Comparison of ENCODE assay signal across 10 mouse cellular contexts in the genomic region with DNA sequence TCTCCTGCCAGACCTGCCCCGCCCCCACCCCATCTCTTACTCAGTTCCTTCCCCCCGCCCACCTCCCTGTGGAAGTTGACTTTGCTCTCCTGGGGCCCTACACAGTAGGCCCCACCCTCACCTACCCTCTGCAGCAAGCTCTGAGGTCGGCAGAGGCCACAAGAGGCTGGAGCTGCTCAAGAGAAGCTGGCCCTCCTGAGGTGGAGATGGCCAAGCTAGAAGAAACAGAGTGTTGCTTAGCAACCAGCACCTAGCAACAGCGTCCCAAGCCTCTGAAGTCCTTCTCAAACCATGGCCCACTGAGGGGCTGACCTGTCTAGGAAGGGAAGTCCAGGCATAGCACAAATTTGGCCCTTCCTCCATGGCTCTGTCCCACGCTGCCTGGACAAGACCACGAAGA. TPM values are rescaled to one million over a fixed set of nuclear protein-coding genes. Genes with fewer than 3 reads are reported as not detected.
DNase-seq lines count a peak whose midpoint lies in the region; ATAC-seq lines count a peak whose summit lies in the region.
"Had no signal": no experiment of that assay in that cellular context is flagged by ENCODE, and none has a peak within 500 bp of the region (broad histone marks: within the 10 kb centered on the region; RNA-seq: fewer than 3 reads in every experiment).

A gene (minus strand): TSS at position 226 of the 400 bp plus-strand sequence.

- H3K4me1 ChIP-seq in hindbrain, embryonic 10.5 days (replicated peaks) = peaks cover 27% of the 10 kb centered on the region
- peaks cover 10% of the 10 kb centered on the region for H3K4me1 ChIP-seq in hindbrain, embryonic 13.5 days (replicated peaks)
- H3K4me1 ChIP-seq in forebrain, embryonic 13.5 days = peaks cover 9% of the 10 kb centered on the region
- no peaks in the 10 kb centered on the region for H3K4me1 ChIP-seq in lung, embryonic 16.5 days (replicated peaks; ENCODE audit: control insufficient read depth, insufficient read depth, low read length)
- peaks cover 7% of the 10 kb centered on the region; the same call in 1 of the 2 replicates for H3K4me1 ChIP-seq in stomach, embryonic 16.5 days (ENCODE audit: control insufficient read depth, insufficient read depth, low read length)
- H3K4me1 ChIP-seq: liver, embryonic 12.5 days had no signal

- H3K27ac ChIP-seq in hindbrain, embryonic 10.5 days = 0 out of 2 replicates have a peak within 1 kb of the TSS, but pooled peaks have one; percentile 14
- H3K27ac ChIP-seq in hindbrain, embryonic 13.5 days = no peak within 1 kb of the TSS
- H3K27ac ChIP-seq in forebrain, embryonic 13.5 days = no peak within 1 kb of the TSS
- no peak within 1 kb of the TSS for H3K27ac ChIP-seq in lung, embryonic 16.5 days (ENCODE audit: low read length)
- no peak within 1 kb of the TSS for H3K27ac ChIP-seq in stomach, embryonic 16.5 days (ENCODE audit: low read length)
- H3K27ac ChIP-seq: liver, embryonic 12.5 days had no signal

- WGBS in hindbrain, embryonic 10.5 days = 28% methylated on average over 6 of the region's 6 CpGs
- WGBS in hindbrain, embryonic 13.5 days = 22% methylated on average over 6 of the region's 6 CpGs
- 20% methylated on average over 6 of the region's 6 CpGs for WGBS in forebrain, embryonic 13.5 days
- 26% methylated on average over 6 of the region's 6 CpGs for WGBS in lung, embryonic 16.5 days
- WGBS in stomach, embryonic 16.5 days = 27% methylated on average over 6 of the region's 6 CpGs

- H3K36me3 ChIP-seq in hindbrain, embryonic 10.5 days = no peaks in the 10 kb centered on the region
- H3K36me3 ChIP-seq in hindbrain, embryonic 13.5 days = no peaks in the 10 kb centered on the region
- no peaks in the 10 kb centered on the region for H3K36me3 ChIP-seq in forebrain, embryonic 13.5 days (ENCODE audit: poor library complexity, severe bottlenecking)
- no peaks in the 10 kb centered on the region for H3K36me3 ChIP-seq in lung, embryonic 16.5 days (ENCODE audit: control insufficient read depth, insufficient read depth, low read length)
- H3K36me3 ChIP-seq in stomach, embryonic 16.5 days (ENCODE audit: control insufficient read depth, insufficient read depth, low read length) = no peaks in the 10 kb centered on the region
- H3K36me3 ChIP-seq: liver, embryonic 12.5 days had no signal

- no peak within 1 kb of the TSS for H3K9ac ChIP-seq in hindbrain, embryonic 13.5 days
- no peak within 1 kb of the TSS for H3K9ac ChIP-seq in forebrain, embryonic 13.5 days
- H3K9ac ChIP-seq in lung, embryonic 16.5 days (ENCODE audit: low read length) = no peak within 1 kb of the TSS
- H3K9ac ChIP-seq in stomach, embryonic 16.5 days (ENCODE audit: low read length) = no peak within 1 kb of the TSS
- H3K9ac ChIP-seq: liver, embryonic 12.5 days had no signal

- H3K4me2 ChIP-seq in hindbrain, embryonic 13.5 days = no peak within 1 kb of the TSS
- H3K4me2 ChIP-seq in forebrain, embryonic 13.5 days = no peak within 1 kb of the TSS
- H3K4me2 ChIP-seq in lung, embryonic 16.5 days (ENCODE audit: low read depth, low read length) = no peak within 1 kb of the TSS
- no peak within 1 kb of the TSS for H3K4me2 ChIP-seq in stomach, embryonic 16.5 days (ENCODE audit: low read depth, low read length)
- H3K4me2 ChIP-seq: liver, embryonic 12.5 days had no signal

- peaks cover 20% of the 10 kb centered on the region for H3K27me3 ChIP-seq in hindbrain, embryonic 10.5 days (ENCODE audit: insufficient read depth, poor library complexity, severe bottlenecking)
- peaks cover 16% of the 10 kb centered on the region for H3K27me3 ChIP-seq in hindbrain, embryonic 13.5 days
- H3K27me3 ChIP-seq in forebrain, embryonic 13.5 days = no peaks in the 10 kb centered on the region; the same call in 1 of the 2 replicates
- no peaks in the 10 kb centered on the region for H3K27me3 ChIP-seq in lung, embryonic 16.5 days (ENCODE audit: control insufficient read depth, insufficient read depth, low read depth, low read length)
- no peaks in the 10 kb centered on the region for H3K27me3 ChIP-seq in stomach, embryonic 16.5 days (ENCODE audit: control insufficient read depth, insufficient read depth, low read length)

- H3K9me3 ChIP-seq in hindbrain, embryonic 10.5 days = no peaks in the 10 kb centered on the region
- H3K9me3 ChIP-seq in hindbrain, embryonic 13.5 days = no peaks in the 10 kb centered on the region
- no peaks in the 10 kb centered on the region for H3K9me3 ChIP-seq in forebrain, embryonic 13.5 days (replicated peaks)
- no peaks in the 10 kb centered on the region for H3K9me3 ChIP-seq in lung, embryonic 16.5 days (ENCODE audit: control insufficient read depth, low read length)
- H3K9me3 ChIP-seq in stomach, embryonic 16.5 days (replicated peaks; ENCODE audit: control insufficient read depth, low read length) = no peaks in the 10 kb centered on the region
- H3K9me3 ChIP-seq: liver, embryonic 12.5 days had no signal

- H3K4me3 ChIP-seq in hindbrain, embryonic 10.5 days = no peak within 1 kb of the TSS
- no peak within 1 kb of the TSS for H3K4me3 ChIP-seq in hindbrain, embryonic 13.5 days
- no peak within 1 kb of the TSS for H3K4me3 ChIP-seq in forebrain, embryonic 13.5 days
- no peak within 1 kb of the TSS for H3K4me3 ChIP-seq in lung, embryonic 16.5 days (ENCODE audit: low read length)
- H3K4me3 ChIP-seq in stomach, embryonic 16.5 days (replicated peaks; ENCODE audit: low read length) = no peak within 1 kb of the TSS
- H3K4me3 ChIP-seq: liver, embryonic 12.5 days had no signal

- peak; percentile 78 for DNase-seq in hindbrain, embryonic 10.5 days (ENCODE audit: low spot score)
- no peak for DNase-seq in B cell, adult 2 months
- no peak for DNase-seq in frontal cortex, postnatal 10 days (ENCODE audit: low spot score in 2 of 2)
- no peak for DNase-seq in frontal cortex, postnatal 14 days (ENCODE audit: low spot score in 2 of 2)
- DNase-seq: adrenal gland, postnatal 14 days had no signal

- ATAC-seq in hindbrain, embryonic 13.5 days (ENCODE audit: low FRiP score) = no peak
- peak; percentile 68 for ATAC-seq in forebrain, embryonic 13.5 days
- peak; percentile 59 for ATAC-seq in lung, embryonic 16.5 days (ENCODE audit: low read depth)
- ATAC-seq in stomach, embryonic 16.5 days (ENCODE audit: insufficient read depth, low FRiP score) = peak; percentile 39
- ATAC-seq: liver, embryonic 12.5 days had no signal

RNA-seq across cellular contexts. Expression of the gene that starts here (rescaled TPM):
- 0.70 and 2.7 TPM in 2 replicates for polyA plus RNA-seq in hindbrain, embryonic 10.5 days (2016; fragmentation: Nextera tagmentation; extraction: Ambion mirVana)
- 1.1 and 3.0 TPM in 2 replicates for polyA plus RNA-seq in hindbrain, embryonic 13.5 days (2015; fragmentation: Nextera tagmentation; extraction: Ambion mirVana)
- polyA plus RNA-seq in forebrain, embryonic 13.5 days (2015; fragmentation: Nextera tagmentation; extraction: Ambion mirVana) = 1.5 and 1.9 TPM in 2 replicates
- 2.1 and 3.7 TPM in 2 replicates for polyA plus RNA-seq in lung, embryonic 16.5 days (2015; fragmentation: Nextera tagmentation; extraction: Ambion mirVana)
- 0.31 TPM in 1 of 2 replicates, not detected in the other for polyA plus RNA-seq in stomach, embryonic 16.5 days (2015; fragmentation: Nextera tagmentation; extraction: Ambion mirVana)
- polyA plus RNA-seq: liver, embryonic 12.5 days had no signal

Comparison
In these comparisons a context has a peak if more than half of its experiments do, and no peak if none do; other contexts are left out.
1. Peak in ATAC-seq in stomach, embryonic 16.5 days; RNA of the gene not detected or under 1 TPM.